Mouse (Mus musculus) neural tube, embryonic 14.5 days (tissue): ENCODE measurements around the gene Hoxd9. TPM values are rescaled to one million over a fixed set of nuclear protein-coding genes. Genes with fewer than 3 reads are reported as not detected.

Experiments used
- ATAC-seq: fragments of 200-750 bp; cut with Nextera tagmentation; 2 replicates; pipeline ENCODE4 v1.8.0; 2017; ENCODE audit warnings: low read depth, mild to moderate bottlenecking, moderate TSS enrichment, moderate library complexity
- H3K27ac ChIP-seq: fragments of 300-500 bp; sonication (generic); 2 replicates; pipeline ENCODE4 v1.5.1; 2014; ENCODE audit warnings: low read depth, mild to moderate bottlenecking, control low read depth, low read length, moderate library complexity, mixed read lengths
- H3K27me3 ChIP-seq: fragments of 300-500 bp; sonication (generic); 2 replicates; pipeline ENCODE4 v1.6.1; 2014; ENCODE audit warnings: low read length; ENCODE audit not compliant: control insufficient read depth, insufficient read depth
- H3K36me3 ChIP-seq: fragments of 300-500 bp; sonication (generic); 2 replicates; pipeline ENCODE4 v1.6.1; 2014; ENCODE audit warnings: low read length, mixed read lengths; ENCODE audit not compliant: control insufficient read depth, insufficient read depth
- H3K4me1 ChIP-seq: fragments of 300-500 bp; sonication (generic); 2 replicates; pipeline ENCODE4 v1.6.1; 2014; ENCODE audit warnings: low read length; ENCODE audit not compliant: control insufficient read depth, insufficient read depth
- H3K4me2 ChIP-seq: fragments of 300-500 bp; sonication (generic); 2 replicates; pipeline ENCODE4 v1.6.1; 2014; ENCODE audit warnings: mild to moderate bottlenecking, low read depth, low read length, control low read depth
- H3K4me3 ChIP-seq: fragments of 300-500 bp; sonication (generic); 2 replicates; pipeline ENCODE4 v1.5.1; 2014; ENCODE audit warnings: low read depth, low read length, control low read depth, mixed read lengths
- H3K9ac ChIP-seq: fragments of 300-500 bp; sonication (generic); replicated peaks from 2 replicates; pipeline ENCODE4 v1.6.1; 2014; ENCODE audit warnings: low read depth, mild to moderate bottlenecking, control low read depth, low read length, mixed read lengths
- H3K9me3 ChIP-seq: fragments of 300-500 bp; sonication (generic); 2 replicates; pipeline ENCODE4 v1.6.1; 2016; ENCODE audit warnings: low read length; ENCODE audit not compliant: control insufficient read depth
- WGBS: fragments of 180-500 bp; shearing (Covaris S2); extraction: QIAGEN DNeasy Blood & Tissue Kit; methylation state at CpG from one replicate; pipeline ENCODE4 v1.1.7; 2014; 5-methylcytosine and 5-hydroxymethylcytosine counted together
- polyA plus RNA-seq: library from polyadenylated mRNA; unstranded; fragments of >200 nt; fragmentation: Nextera tagmentation; extraction: Ambion mirVana; gene quantifications from 2 replicates; pipeline ENCODE4 v1.2.1, GENCODE M21; 2014

Hoxd9 gene
- polyA plus RNA-seq, 1 experiment from 2014 or later: 37.4 TPM

DNA sequence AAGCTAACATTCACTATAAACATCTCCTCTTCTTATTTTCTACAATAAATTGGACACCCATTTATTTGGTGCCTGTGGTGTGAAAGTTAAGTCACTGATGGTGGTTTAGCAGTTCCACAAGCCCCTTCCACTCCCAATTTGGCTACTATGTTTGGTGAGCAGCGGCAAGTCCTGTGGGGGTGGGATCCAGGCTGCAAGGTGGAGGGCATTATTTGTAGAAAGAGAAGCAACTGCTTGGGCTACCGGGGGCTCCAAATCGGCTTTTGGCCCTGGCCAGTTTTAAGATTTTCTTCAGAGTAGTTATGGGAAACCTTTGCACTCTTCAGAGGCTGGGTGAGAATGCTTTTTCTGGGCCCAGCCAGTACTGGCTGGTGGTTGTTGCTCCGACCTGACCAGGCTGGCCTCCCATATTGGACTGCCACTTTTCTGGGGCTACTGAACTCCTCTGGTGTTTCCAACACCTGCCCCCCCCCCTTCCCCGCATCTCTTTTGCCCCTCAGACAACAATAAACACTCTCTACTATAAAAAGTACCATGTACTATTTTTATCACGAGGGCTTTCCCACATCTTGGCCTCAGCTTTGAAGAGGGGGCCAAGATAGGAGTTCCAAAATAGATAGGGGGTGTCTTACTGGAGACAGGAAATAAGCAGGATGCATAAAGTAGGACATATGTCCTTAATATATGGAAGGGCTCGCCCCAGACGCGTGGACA is 34.4 kb downstream of the Hoxd9 start:
- Histone ChIP-seq H3K4me3 (peak overlapping the region; percentile 28), H3K4me2 (peak overlapping the region; percentile 66), H3K36me3 (peaks cover 18% of the 10 kb centered on the region), H3K27ac (peak overlapping the region; percentile 92), H3K27me3 (no peaks in the 10 kb centered on the region), H3K4me1 (peaks cover 83% of the 10 kb centered on the region), H3K9me3 (no peaks in the 10 kb centered on the region), H3K9ac (peak overlapping the region; percentile 62)
- ATAC-seq: no peak
- 2% methylated on average over 9 of the region's 9 CpGs for WGBS

DNA sequence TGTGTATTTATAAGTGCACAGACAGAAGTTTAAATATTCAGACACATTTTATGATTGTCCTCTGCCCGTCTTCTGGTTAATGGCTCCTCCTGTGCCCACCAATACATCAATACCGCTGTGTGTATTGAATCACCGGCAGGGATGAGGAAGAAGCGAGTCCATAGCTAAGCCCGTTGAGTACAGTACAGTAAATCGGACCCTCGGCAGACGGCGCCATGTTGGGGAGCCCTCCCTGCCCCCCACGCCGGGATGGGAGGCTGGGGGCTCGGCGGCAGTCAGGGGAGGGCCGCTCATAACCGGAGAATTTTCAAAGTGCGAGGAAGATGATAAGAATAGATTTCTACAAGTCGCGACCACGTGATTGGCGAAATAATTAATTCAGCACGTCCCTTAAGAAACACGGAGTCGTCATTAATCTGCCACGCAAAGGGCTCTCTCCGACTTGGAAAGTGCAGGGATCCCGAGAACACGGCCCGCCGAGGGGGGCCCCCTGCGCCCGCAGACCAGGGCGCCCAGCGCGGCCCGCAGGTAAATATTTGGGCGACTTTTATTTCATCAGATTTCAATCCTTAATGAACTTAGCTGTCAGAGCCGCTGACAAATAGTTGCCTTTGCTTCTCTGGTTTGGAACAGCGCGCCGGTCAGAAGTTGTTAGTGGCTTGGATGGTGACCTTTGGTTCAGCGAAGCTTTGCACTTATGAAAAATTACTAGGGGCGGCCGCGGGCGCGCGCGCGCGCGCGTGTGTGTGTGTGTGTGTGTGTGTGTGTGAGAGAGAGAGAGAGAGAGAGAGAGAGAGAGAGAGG is 35.2 kb downstream of the Hoxd9 start:
- no peak for ATAC-seq
- Histone ChIP-seq H3K36me3 (peaks cover 18% of the 10 kb centered on the region), H3K4me1 (peaks cover 83% of the 10 kb centered on the region), H3K9ac (peak overlapping the region; percentile 62), H3K27ac (peak overlapping the region; percentile 92), H3K27me3 (no peaks in the 10 kb centered on the region), H3K4me3 (peak overlapping the region; percentile 28), H3K9me3 (no peaks in the 10 kb centered on the region), H3K4me2 (peak overlapping the region; percentile 66)
- WGBS: under 1% methylated on average over 52 of the region's 52 CpGs

DNA sequence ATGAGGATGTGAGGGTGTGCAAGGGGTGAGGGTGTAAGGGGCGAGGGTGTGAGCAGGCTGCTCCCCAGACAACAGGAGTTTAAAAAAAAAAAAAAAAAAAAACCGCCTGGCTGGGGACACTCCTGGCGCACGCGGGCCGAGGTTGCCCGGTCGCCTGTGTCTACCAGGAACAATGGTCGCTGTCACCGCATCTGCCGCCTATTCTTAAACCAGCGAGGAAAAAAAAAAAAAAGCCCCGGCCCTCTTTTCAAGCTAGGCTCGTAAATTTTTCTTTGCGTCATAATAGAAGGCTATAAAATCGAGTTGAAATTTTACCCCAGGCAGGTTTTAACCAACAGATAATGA is 35.8 kb downstream of the Hoxd9 start:
- Histone ChIP-seq H3K4me3 (no peak overlapping the region; the same call in none of the 2 replicates), H3K9ac (peak overlapping the region; percentile 62), H3K9me3 (no peaks in the 10 kb centered on the region), H3K4me1 (peaks cover 83% of the 10 kb centered on the region), H3K27ac (peak overlapping the region; percentile 92), H3K4me2 (peak overlapping the region; percentile 66), H3K27me3 (no peaks in the 10 kb centered on the region), H3K36me3 (peaks cover 14% of the 10 kb centered on the region)
- ATAC-seq: peak; percentile 47; the same call in 1 of the 2 replicates
- WGBS: under 1% methylated on average over 16 of the region's 16 CpGs

DNA sequence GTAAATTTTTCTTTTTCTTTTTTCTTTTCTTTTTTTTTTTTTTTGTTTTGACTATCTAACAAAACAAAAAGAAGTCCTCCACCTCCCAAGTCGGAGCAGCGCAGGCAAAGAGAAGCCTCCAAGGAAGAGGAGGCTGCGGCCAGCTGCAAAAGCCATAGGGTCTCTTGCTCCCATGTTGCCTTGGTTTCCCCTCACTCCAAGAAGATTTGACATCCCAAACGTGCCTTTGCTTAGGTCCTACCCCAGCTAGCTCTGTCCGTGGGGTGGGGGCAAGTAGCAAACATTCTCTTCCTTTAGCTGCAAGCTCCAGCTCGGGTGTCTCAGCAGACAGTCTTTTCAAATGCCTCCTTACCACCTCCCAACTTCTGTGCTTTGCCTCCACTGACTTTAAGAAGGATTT is 36.2 kb downstream of the Hoxd9 start:
- H3K36me3 ChIP-seq: peaks cover 10% of the 10 kb centered on the region; the same call in 1 of the 2 replicates
- WGBS: 2% methylated on average over 6 of the region's 6 CpGs
- H3K27ac ChIP-seq: peak overlapping the region; percentile 92
- H3K4me2 ChIP-seq: peak overlapping the region; percentile 66
- H3K9me3 ChIP-seq: no peaks in the 10 kb centered on the region
- H3K4me3 ChIP-seq: no peak overlapping the region; the same call in 1 of the 2 replicates
- peak overlapping the region; percentile 62 for H3K9ac ChIP-seq
- no peaks in the 10 kb centered on the region for H3K27me3 ChIP-seq
- ATAC-seq: no peak
- H3K4me1 ChIP-seq: peaks cover 83% of the 10 kb centered on the region

DNA sequence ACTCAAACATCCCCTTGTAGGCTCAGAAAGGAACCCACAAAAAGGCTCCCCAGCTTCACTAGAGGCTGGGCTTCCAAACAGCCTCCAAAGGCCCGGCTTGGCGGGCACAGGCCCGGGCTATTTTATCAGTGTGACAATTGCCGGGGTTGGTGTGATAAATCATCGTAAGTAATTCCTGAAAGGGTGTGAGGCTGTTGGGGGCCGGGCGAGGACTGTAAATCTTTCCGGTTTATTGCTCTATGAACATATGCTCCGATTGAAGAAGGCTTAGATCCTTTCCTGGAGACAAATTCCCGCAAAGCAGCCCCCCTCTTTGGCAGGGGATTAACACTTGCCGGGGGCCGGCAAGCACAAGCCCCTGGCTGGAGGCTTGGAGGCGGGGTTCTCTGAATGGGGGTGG is 36.9 kb downstream of the Hoxd9 start:
- peak overlapping the region; percentile 66 for H3K4me2 ChIP-seq
- no peaks in the 10 kb centered on the region for H3K27me3 ChIP-seq
- no peaks in the 10 kb centered on the region for H3K9me3 ChIP-seq
- H3K36me3 ChIP-seq: peaks cover 7% of the 10 kb centered on the region; the same call in 1 of the 2 replicates
- H3K9ac ChIP-seq: peak overlapping the region; percentile 62
- H3K27ac ChIP-seq: peak overlapping the region; percentile 92
- H3K4me1 ChIP-seq: peaks cover 88% of the 10 kb centered on the region
- H3K4me3 ChIP-seq: peak overlapping the region; percentile 15; the same call in 1 of the 2 replicates
- peak; percentile 66 for ATAC-seq
- WGBS: 5% methylated on average over 13 of the region's 13 CpGs

- Histone ChIP-seq H3K27ac (peak overlapping the region; percentile 92), H3K27me3 (no peaks in the 10 kb centered on the region), H3K4me3 (peak overlapping the region; percentile 26), H3K36me3 (peaks cover 7% of the 10 kb centered on the region; the same call in 1 of the 2 replicates), H3K9ac (peak overlapping the region; percentile 62), H3K4me2 (peak overlapping the region; percentile 66), H3K4me1 (peaks cover 95% of the 10 kb centered on the region), H3K9me3 (no peaks in the 10 kb centered on the region)
- 5% methylated on average over 27 of the region's 27 CpGs for WGBS
- ATAC-seq: no peak
Measured at GRCm38 (mm10) chr2:74734996-74735811, 37.7 kb downstream of the Hoxd9 start.

DNA sequence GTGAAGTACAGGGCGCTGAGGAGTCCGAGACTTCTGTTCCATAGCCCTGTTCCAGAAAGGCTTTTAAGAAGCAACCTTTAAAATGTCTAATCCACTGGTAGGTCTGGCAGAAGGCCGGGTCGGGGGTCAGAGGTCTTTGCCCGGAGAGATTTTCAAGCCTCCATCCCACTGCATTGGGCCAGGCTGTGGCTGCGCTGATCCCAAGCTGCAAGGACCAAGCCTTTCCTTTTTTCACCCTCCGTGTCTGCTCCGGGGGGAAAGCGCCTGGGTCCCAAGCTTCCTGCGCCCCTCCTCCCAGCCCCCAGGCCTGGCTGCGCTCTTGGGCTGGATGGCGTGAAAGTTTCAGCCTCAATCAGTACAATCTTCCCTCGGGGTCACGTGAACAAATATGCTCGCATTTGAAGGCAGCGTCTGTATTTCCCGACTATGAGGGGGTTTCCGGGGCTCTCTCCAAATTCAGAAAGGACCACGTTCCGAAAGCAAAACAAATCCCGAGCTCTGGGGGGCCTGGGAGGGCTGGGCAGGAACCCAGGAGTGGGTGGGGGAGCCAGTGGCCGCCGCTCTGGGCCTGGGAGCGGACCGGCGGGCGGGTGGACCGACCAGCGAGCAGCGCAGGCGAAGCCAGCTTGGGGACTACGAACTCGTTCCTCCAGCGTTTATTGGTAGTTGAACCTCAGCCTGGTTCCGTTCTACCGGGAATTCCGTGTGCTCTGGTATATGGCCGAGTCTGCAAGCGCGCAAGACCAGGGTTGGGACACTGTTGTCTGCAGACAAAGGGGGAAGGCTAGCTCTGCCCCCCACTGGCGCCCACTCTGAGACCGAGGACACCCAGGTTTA is 38.5 kb downstream of the Hoxd9 start:
- 1% methylated on average over 42 of the region's 42 CpGs for WGBS
- ATAC-seq: no peak
- peak overlapping the region; percentile 92 for H3K27ac ChIP-seq

More for the DNA sequence above, 38.5 kb downstream of the Hoxd9 start:
- peaks cover 95% of the 10 kb centered on the region for H3K4me1 ChIP-seq
- no peaks in the 10 kb centered on the region for H3K9me3 ChIP-seq
- H3K27me3 ChIP-seq: no peaks in the 10 kb centered on the region
- H3K4me3 ChIP-seq: peak overlapping the region; percentile 26
- H3K9ac ChIP-seq: peak overlapping the region; percentile 62
- H3K4me2 ChIP-seq: peak overlapping the region; percentile 66
- peaks cover 7% of the 10 kb centered on the region; the same call in 1 of the 2 replicates for H3K36me3 ChIP-seq
